Mouse (Mus musculus) thymus, adult 18-20 months (tissue): ENCODE data around the gene Zfp709.
"Not testable (repeated sequence)": the region's sequence is repeated elsewhere in the genome, so short reads cannot be mapped to it uniquely, and the experiment has no call there.

ENCODE experiments used
- DNase-seq, 2 experiments: peaks; one replicate each; pipeline ENCODE4 v3.0.0; 2022; ENCODE audit warnings: mixed read lengths in 2 of 2

Gene Zfp709

GRCm38 (mm10) chr8:71881618-71882274 is at the start of gene Zfp709:
TSS of gene Zfp709 (plus strand) at chr8:71882019.
- DNase-seq = peak; percentile 32 to 57

GRCm38 (mm10) chr8:71838207-71838606 is 43.6 kb upstream of the Zfp709 start:
- DNase-seq = not testable (repeated sequence)

- DNase-seq = not testable (repeated sequence)
Observed at GRCm38 (mm10) chr8:71841201-71841817, 40.5 kb upstream of the Zfp709 start.

- not testable (repeated sequence) for DNase-seq
Observed at GRCm38 (mm10) chr8:71842476-71842875, 39.3 kb upstream of the Zfp709 start.

- not testable (repeated sequence) for DNase-seq
Observed at GRCm38 (mm10) chr8:71844453-71844852, 37.4 kb upstream of the Zfp709 start.

GRCm38 (mm10) chr8:71845993-71846483 is 35.8 kb upstream of the Zfp709 start:
- DNase-seq = not testable (repeated sequence)

GRCm38 (mm10) chr8:71846745-71847144 is 35.1 kb upstream of the Zfp709 start:
- not testable (repeated sequence) for DNase-seq

- not testable (repeated sequence) for DNase-seq
Observed at GRCm38 (mm10) chr8:71851014-71851413, 30.8 kb upstream of the Zfp709 start.

- DNase-seq = not testable (repeated sequence)
Observed at GRCm38 (mm10) chr8:71853360-71853759, 28.5 kb upstream of the Zfp709 start.

- DNase-seq = not testable (repeated sequence)
Observed at GRCm38 (mm10) chr8:71856630-71857328, 25.0 kb upstream of the Zfp709 start.

GRCm38 (mm10) chr8:71857364-71857763 is 24.5 kb upstream of the Zfp709 start:
- DNase-seq = not testable (repeated sequence)

GRCm38 (mm10) chr8:71861551-71861950 is 20.3 kb upstream of the Zfp709 start:
- not testable (repeated sequence) for DNase-seq

GRCm38 (mm10) chr8:71862038-71862437 is 19.8 kb upstream of the Zfp709 start:
- not testable (repeated sequence) for DNase-seq

- not testable (repeated sequence) for DNase-seq
Observed at GRCm38 (mm10) chr8:71900666-71901065, 18.8 kb downstream of the Zfp709 start.

GRCm38 (mm10) chr8:71903084-71903483 is 21.3 kb downstream of the Zfp709 start:
- DNase-seq = not testable (repeated sequence)

GRCm38 (mm10) chr8:71906809-71907208 is 25.0 kb downstream of the Zfp709 start:
- DNase-seq = no peak

GRCm38 (mm10) chr8:71907798-71908257 is 26.0 kb downstream of the Zfp709 start:
- DNase-seq = no peak

- peak; percentile 67 to 77 for DNase-seq
Observed at GRCm38 (mm10) chr8:71908309-71909261, 26.8 kb downstream of the Zfp709 start, which contains the start of the genes Zfp882 and Zfp617. TSS of gene Zfp882 (plus strand) at chr8:71908608. TSS of gene Zfp617 (plus strand) at chr8:71908635.

- DNase-seq = no peak
Observed at GRCm38 (mm10) chr8:71912286-71912685, 30.5 kb downstream of the Zfp709 start.

- peak; percentile 92 to 96 for DNase-seq
Observed at GRCm38 (mm10) chr8:71922567-71923401, 41.0 kb downstream of the Zfp709 start.

GRCm38 (mm10) chr8:71925791-71926190 is 44.0 kb downstream of the Zfp709 start:
- no peak for DNase-seq
